Mouse (Mus musculus): ENCODE results near the gene Upk3a.

GRCm38 (mm10) chr15:84968534-84968933, 48.4 kb upstream of the Upk3a start:
- TF ChIP-seq CTCF (IDR thresholded peaks at IDR 0.05; ENCODE audit: insufficient read depth, low read length): no peak
- TF ChIP-seq POLR2A (IDR thresholded peaks at IDR 0.05; ENCODE audit: borderline replicate concordance, extremely low read depth, low read depth, low read length): no peak

Data from lung, adult 2 months (tissue).